Mouse (Mus musculus) gonadal fat pad, adult 2 months (tissue): ENCODE data around the gene Acap2. TPM values are rescaled to one million over a fixed set of nuclear protein-coding genes. Genes with fewer than 3 reads are reported as not detected.

Experiments used
- DNase-seq: peaks from one replicate; pipeline ENCODE4 v3.0.0-alpha.2; 2012; ENCODE audit warnings: low read depth
- polyA plus RNA-seq: library from polyadenylated mRNA; depleted of rRNA; stranded (reverse); fragments of >200 nt; gene quantifications from 2 replicates; pipeline ENCODE4 v1.2.3, GENCODE M21; 2012

Gene Acap2
- polyA plus RNA-seq, 1 experiment = 11.5 TPM

DNA sequence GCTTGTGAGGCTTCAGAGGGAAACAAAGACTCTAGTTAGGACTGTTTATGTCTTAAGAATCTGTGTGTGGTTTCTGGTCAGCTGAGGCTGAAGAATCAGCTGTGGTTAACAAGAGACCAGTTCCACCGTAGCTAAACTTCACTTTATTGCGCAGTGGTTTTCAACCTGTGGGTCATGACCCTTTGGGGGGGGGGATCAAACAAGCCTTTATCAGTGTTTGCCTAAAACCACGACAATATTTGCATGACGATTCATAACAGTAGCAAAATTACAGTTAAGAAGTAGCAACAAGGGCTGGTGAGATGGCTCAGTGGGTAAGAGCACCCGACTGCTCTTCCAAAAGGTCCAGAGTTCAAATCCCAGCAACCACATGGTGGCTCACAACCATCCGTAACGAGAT lies 4.7 kb upstream of the Acap2 start:
- DNase-seq = no peak

DNA sequence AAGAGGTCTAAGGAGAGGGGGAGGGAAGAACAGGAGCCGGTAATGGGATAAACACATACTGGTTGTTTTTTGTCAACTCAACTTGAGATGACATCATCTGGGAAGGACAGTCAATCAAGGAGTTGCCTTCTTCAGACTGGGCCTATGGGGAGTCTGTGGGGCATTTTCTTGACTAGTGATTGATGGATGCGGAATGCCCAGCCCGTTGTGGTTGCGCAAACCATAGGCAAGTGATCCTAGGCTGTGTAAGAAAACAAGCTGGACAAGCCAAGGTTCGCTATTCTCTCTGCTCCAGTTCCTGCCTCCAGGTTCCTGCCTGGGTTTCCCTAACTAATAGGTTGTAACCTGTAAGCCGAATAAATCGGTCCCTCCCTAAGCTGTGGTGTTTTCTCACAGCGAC lies 4.1 kb upstream of the Acap2 start:
- no peak for DNase-seq

DNA sequence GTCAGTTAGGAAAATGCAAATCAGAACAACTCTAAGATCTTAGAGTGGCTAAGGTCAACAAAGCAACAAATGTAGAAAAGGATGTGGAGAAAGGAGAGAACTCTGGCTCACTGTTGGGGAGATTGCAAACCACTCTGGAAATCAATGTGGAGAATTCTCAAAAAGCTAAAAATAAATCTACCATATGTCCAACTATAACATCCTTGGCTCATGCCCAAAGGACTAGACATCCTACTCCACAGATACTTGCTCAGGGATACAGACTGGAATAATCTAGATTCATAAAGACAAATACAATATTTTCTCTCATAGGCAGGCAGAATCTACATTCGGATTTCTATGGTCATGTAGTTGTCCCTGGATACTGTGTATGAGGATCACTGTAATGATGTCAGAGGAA lies 3.2 kb upstream of the Acap2 start:
- no peak for DNase-seq

DNA sequence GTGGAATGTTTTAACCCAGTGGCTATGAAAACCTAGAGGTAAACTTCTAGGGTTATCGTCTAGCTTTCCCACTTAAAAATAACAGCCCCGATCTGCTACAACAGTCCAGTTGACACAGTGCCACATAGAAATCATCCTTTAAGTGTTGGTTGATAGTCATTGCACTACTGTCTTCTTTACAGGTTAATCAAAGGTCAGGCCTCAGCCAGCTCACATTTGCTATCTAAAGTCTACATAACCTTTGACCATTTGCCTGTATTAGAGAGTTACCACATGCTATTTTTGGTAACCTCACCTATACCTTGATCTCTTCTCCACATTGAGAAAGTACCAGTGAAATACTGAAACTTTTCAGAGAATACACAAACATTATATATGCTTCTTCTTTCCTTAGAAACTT lies 659 bp upstream of the Acap2 start:
- DNase-seq = no peak

DNA sequence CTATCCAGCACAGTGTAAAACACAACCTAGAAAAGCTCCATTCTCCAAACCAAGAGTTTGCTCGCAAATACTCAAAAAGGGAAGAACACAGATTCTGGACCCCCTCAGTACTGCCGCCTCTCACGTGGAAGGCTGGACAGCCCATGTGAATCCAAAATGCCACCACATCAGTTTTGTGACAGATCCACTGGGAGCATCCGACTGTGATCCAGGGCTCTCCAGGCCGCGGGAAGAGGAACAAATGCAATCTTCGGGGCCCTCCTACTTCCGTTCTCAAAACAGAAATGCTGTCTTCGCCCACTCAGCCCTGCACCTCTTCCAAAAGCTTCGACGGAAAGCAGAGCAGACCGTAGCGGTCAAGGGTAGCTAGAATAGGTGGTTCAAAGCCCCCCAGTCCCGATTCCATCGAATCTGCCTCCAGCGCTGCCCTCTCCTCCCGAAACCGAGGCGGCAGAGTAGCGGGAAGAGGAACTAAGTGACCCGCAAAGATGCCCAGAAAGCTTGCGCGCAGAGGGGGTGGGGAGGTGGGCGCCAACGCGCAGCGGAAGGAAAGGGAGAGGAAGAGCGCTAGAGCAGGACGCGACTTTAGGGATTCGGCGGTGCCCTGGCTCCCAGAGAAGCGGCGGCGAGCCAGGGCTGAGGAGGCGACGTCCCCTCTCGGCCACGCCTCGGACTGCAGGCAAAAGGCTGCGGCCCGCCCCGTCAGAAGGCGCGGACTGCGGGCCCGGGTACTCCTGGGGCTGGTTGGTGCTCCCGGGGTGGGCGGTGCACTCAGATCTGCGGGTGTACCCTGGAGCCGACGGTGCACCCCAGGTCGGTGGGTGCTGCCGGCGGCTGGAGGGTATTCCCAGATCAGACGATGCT lies 887 bp downstream of the Acap2 start:
- no peak for DNase-seq

DNA sequence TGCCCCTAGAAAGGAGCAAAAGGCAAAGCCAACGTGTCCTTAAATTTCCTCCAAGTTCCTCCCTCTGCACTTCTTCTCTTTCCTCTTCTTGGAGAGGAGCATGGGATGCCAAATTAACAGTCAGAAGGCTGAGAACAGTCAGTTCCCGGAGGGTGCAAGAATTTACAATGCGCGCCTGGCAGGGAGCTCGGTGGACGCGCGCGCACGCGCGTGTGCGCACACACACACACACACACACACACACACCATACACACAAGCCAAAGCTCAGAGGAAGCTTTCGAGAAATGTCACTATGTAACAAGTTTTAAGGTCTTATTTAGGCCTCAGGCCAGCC lies 1.5 kb downstream of the Acap2 start:
- DNase-seq = no peak

DNA sequence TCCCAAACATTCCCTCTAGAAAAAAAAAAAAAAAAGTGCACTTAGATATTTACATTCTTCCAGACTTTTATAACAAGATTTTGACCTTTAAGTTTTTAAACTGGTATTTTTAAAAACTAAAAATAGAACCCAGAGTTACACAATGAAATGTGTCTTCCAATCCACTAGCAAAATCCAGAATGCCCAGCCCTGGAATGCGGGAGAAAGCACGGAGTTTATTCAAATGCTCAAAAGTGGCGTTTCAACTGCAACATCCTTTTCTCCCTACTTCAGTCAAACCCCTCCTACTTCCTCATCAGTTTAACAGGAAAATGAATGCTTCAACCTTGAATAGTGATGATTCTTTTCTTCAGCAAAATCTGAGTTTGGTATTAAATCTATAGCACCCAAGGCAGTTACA lies 4.1 kb downstream of the Acap2 start:
- DNase-seq = no peak

DNA sequence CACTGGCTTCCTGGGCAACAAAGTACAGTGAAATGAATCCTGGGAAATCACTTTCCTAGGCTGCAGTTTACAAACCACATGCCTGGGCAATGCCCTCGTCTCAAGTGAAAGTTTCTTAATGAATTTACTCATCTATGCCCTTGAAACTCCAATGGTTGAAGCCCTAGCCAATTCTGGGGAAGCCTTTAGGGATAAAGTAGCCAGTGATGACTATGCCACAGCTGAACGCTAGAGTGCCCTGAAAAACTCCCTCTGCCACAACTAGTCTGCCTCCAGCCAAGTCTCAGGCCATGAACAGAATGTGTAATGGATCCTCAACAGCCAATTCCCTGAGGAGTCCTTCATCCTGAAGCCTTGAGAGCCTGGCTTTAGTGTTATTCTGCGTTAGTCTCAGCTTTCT lies 8.5 kb downstream of the Acap2 start:
- DNase-seq = no peak

- no peak for DNase-seq
Observed at GRCm38 (mm10) chr16:31191818-31192217, 9.2 kb downstream of the Acap2 start.

GRCm38 (mm10) chr16:31190426-31190825 lies 10.6 kb downstream of the Acap2 start:
- DNase-seq = no peak

GRCm38 (mm10) chr16:31189291-31189690 lies 11.8 kb downstream of the Acap2 start:
- no peak for DNase-seq

- DNase-seq = no peak
Observed at GRCm38 (mm10) chr16:31188799-31189198, 12.2 kb downstream of the Acap2 start.

GRCm38 (mm10) chr16:31188270-31188669 lies 12.8 kb downstream of the Acap2 start:
- no peak for DNase-seq

DNA sequence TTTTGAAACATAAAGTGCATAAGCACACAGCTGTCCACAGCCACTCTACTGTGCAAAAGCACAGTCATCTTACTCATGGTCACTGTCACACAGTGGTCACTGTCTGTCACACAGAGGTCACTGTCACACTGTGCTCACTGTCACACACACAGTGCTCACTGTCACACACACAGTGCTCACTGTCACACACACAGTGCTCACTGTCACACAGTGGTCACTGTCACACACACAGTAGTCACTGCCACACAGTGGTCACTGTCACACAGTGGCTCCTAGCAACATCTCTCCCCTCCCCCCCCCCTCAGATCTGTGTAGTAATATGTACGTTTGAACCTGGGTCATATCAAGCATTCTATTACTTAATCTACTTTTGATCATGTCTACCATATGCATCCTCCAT lies 13.9 kb downstream of the Acap2 start:
- DNase-seq = no peak

DNA sequence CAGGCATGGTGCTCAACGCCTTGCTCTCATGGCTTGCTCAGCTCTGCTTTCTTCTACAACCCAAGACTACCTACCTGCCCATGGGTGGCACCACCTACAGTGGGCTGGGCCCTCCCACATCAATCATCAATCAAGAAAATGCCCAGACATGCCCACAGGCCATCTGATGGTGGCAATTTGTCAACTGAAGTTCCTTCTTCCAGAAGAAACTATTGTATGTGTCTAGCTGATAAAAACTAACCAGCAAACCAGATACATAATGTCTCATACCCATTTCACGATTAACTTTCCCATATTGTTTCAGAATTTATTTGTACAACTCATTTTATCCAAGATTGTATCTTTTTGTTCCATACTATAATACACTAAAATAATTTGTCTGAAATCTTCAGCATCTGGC lies 15.3 kb downstream of the Acap2 start:
- DNase-seq = no peak

- DNase-seq = no peak
Observed at GRCm38 (mm10) chr16:31184727-31185126, 16.3 kb downstream of the Acap2 start.

DNA sequence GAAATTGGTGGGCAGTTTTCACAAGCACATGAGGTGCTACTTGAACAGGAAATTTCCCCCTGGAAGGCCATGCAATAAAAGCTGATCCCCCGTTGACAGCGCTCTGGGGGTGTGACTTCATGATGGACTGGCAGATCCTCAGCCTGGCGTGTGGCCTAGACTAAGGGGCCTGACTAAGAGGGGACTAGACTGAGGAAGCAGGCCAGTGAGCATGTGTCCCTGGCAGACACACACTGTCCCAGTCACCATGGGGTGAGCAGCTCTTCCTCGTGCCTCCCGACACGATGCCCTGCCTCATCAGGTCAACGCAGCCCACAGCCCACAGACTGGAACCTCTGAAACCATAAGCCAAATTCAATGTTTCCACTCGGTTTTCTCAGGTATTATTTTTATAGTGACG lies 18.5 kb downstream of the Acap2 start:
- DNase-seq = no peak

DNA sequence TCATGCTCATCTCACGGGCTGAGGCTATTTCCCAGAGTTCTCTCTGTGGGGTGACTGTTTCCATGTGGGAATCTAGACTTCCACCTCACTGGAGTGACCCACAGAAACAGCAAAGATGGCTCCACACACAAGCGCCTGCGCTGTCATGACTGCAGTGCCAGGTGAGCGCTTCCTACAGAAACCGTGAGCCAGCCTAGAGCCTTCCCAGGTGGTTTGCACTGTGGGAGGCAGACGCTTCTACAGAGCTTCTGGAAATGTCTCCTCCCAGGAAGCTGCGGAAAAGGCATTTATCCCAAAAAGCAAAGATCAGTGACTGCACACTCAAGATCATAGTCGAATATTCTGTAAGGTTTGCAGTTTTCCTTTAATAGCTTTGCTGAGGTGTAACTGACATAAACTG lies 20.2 kb downstream of the Acap2 start:
- DNase-seq = no peak

DNA sequence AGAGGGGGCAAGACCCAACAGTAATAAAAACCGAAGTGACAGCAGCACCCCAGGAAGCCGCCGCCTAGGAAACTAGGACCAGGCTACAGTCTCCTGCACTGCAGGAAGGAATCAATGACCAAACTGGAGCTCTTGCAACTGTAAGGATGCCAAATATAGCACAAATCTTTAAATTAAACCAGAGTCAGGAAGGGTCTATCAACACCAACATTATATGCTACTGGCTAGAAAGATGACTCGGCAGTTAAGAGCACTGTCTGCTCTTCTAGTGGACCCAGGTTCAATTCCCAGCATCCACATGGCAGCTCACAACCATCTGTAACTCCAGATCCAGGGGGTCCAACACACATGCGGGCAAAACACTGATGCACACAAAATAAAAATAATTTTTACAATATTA lies 21.7 kb downstream of the Acap2 start:
- DNase-seq = no peak

DNA sequence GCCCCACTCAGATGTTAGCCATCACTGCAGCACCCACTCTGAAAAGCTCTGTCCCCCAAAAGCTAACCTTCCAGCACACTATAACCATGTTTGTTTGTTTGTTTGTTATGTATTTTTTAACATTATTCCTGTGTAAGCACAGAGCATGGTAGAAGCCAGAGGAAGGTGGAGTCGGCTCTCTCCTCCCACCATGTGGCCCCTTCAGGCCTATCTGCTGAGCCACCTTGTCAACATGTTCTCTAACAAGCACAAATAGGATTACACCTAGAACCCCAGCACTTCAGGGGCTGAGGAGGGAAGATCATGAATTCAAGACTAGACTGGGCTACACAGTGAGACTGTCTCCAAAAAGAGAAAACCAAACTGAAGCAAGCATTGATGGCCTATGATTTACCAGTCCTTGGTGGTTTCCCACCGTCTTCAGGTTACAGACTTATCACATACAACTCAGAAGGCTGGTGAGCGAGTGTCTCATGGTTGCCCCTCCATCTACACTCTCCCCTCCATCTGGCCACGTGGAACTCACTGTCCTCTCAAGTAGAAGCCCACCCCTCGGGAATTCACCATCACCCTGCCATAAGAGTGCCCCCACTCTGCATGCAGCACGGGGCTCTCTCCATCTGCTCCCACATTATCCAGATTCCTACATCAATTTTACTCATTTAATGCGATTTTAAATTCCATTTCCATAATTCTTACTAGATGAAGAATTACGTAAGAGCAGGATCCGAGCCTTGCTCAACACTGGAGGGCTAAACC lies 26.0 kb downstream of the Acap2 start:
- DNase-seq = no peak

- no peak for DNase-seq
Observed at GRCm38 (mm10) chr16:31172229-31172628, 28.8 kb downstream of the Acap2 start.

DNA sequence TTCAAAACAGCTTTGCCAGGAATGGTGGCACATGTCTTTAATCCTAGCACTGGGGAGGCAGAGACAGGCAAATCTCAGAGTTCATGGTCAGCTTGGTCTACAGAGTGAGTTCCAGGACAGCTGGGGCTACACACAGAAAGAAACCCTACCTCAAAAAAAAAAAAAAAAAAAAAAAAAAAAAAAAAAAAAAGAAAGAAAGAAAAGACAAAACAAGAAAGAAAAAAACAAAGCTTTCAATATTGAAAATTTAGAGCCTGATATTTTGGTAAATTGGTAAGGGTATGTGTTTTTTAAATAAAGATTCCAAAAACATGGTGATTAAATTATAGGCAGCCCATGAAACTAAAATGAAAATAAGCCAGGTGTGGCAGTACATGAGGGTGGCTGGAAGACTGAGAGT lies 29.6 kb downstream of the Acap2 start:
- no peak for DNase-seq

DNA sequence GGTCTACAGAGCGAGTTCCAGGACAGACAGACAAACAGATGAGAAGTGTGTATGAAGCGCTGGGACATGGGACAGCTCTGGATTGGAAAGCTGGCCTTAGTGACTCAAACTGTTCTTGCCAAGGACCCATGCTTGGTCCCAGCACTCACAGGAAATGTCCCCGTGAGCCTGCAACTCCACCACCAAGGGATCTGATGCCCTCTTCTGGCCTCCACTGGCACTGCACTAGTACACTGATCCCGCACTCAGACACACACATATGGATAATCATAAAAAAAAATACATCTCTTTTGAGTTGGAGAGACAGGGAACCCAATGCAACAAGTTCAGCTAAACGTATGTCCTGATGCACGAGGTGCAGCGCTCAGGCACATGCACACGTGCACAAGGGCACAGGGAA lies 30.7 kb downstream of the Acap2 start:
- DNase-seq = no peak
